Mouse (Mus musculus): ENCODE results near the gene Klf12.

The Klf12 gene

DNA sequence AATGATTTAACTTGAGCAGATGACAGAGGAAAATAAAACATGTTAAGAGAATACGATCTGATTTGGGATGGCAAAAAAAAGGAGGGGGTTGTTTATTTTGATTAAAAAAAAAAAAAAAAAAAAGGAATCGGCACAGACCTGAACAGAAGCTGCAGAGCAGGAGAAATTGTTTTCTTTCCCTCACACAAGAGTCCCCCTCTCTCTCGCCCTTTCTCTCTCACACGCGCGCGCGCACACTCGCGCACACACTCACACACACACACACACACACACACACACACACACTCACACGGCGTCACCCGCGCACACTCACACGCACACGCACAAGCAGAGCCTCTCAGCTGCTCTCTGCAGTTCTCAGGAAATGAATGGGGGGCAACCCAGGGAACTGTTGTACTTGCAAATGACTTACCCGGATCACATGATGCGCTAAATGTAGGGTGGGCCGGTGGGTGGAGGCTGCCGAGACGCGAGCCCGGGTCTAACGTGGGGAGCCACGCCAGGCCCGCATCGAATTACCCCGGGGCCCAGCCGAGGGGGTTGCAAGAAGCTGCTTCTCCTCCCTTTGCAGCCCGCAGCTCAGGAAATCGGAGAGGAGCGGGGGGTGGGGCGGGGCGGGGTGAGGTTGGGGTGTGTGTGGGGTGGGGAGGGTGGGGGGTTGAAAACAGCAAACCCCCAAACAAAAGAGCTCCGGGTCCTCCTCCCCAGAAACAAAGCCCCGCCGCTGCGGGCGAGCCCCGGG, at the start of gene Klf12:
Klf12 (minus strand) TSS at position 561 of the 742 bp plus-strand sequence.
- peak; percentile 80 to 86 for DNase-seq (ENCODE audit: low spot score in 2 of 2)

DNA sequence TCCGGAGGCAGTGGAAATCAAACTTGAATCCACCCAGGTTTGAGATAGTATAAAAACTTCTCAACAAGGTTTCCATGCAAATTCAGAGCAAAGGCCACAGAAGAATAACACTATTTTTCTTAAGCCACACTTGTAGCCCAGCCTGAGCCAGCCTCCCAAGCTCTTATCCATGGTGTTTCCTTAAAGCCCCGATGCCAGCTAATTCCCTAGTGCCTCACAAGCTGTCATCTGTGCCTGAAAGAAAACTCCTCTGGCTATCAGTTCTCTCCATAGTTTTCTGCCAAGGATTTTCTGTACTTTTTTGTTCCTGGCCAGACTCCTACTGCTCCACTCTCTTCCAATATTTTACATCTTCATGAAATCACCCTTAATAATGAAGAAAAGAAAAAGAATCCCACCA, 48.9 kb upstream of the Klf12 start:
- DNase-seq (ENCODE audit: low spot score in 2 of 2), result no peak

DNA sequence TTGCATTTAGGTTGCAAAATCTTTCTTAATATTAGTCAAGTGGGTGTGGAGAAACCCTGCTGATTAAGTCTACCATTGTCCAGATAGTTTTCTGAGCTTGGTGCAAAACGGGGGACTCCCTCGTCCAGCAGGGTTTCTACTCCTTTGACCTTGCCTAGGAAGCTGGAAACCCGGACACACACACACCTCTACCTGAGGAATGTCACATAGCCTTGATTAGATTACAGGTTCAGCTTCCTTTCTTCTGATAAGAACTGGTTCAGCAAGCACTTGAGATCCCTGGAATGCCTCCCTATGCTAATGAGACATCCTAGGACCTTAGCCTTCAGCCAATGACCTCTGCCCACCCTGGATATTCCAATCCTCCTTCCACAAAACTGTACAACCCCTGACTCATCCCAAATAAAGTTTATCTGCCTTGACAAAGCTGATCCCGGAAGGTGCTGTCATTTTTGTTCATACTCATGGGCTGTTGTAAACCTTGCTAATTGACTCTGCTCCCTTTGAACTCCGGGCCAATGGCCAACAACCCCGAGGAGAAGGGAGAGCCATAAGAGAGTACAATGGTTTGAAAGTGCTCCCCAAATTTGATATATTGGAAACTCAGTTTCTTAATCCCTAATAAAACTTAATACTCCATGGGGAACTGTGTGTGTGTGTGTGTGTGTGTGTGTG, 44.3 kb upstream of the Klf12 start:
- no peak for DNase-seq (ENCODE audit: low spot score in 2 of 2)

DNA sequence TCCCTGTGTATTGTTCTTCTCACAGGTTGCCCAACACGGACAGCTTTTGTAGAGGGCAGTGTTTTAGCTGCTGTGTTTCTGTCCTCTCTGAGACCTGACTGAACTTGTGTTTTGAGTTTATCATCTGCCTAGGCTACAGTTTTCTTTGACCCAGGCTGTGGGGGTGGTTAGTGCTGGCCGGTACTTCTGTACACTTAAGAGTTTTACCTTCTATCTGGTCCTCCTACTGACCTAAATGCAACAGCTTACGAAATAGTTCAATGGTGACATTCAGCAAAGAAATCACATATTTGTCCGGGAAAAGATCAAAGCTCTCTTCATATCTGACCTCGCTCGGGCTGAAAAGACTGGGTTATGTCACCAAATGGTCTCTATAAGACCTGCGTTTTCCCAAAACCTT, 39.8 kb upstream of the Klf12 start:
- no peak for DNase-seq (ENCODE audit: low spot score in 2 of 2)

DNA sequence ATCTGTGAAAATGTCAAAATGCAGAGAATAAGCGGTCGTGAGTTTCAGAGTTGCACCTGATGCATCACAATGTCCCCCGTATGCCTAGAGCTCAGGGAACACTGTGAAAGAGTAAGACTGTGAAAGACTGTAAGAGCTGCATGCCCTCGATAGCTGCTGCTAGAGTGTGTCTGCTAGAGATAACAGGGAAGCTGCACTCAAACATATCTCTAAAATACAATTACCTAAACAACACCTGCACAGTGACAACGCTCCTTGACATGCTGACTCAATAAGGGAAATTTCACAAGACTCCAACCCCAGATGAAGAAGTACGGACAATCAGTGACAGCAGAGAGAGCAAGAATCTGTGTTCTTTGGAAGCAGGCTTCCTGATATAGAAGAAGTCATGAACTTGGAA, 37.5 kb upstream of the Klf12 start:
- DNase-seq (ENCODE audit: low spot score in 2 of 2), result no peak

DNA sequence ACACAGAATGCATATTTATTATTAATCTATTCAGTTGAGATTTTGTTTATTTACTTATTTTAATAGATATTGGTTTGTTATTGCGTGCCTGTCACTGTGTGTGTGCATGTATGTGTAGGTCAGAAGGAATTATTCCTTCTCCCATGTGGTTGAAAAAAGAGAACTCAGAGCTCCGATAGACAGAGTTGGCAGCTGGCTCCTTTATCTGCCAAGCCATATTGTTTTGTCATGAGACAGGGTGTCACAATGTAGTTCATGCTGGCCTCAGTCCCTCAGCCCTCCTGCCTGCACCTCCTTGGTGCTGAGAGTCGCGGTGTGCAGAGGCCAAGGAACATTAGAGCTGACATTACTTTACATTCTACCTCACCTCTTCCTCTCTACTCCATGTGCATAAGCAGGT, 32.3 kb upstream of the Klf12 start:
- DNase-seq (ENCODE audit: low spot score in 2 of 2), result no peak

DNA sequence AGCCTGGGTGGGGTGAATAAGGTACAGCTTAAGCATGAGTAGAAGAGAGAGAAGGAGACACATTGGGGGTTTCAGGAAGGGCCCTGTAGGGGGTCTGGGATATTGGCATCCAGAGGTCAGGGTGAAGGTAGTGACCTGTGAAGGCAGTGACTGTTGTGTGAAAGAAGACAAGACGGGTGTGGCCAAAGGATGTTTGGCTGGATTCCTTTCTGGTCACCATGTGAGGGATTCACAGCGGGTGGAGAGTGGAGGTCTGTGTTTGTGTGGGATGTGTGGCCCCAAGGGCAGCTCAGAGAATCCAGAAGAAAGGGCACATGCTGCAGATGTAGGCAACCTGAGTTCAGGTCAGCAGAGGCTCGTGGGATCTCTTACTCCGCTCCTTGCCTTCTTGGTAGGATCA, 29.6 kb upstream of the Klf12 start:
- DNase-seq (ENCODE audit: low spot score in 2 of 2), result no peak

DNA sequence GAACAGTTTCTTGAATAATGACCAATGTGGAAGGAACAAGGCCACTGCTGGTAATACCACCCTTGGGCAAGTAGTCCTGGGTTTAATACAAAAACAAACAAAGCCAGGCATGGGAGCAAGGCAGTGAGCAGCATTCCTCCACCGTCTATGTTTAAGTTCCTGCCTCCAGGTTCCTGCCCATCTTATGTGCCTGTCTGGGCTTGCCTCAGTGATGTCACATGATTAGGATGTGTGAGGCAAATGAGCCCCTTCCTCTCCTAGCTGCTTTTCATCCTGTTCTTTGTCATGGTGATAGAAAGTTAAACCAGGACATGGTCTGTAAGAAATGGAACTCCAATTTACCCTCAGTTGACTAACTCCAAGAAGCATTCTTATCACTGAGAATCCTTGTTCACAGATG, 16.4 kb upstream of the Klf12 start:
- DNase-seq (ENCODE audit: low spot score in 2 of 2), result no peak

DNA sequence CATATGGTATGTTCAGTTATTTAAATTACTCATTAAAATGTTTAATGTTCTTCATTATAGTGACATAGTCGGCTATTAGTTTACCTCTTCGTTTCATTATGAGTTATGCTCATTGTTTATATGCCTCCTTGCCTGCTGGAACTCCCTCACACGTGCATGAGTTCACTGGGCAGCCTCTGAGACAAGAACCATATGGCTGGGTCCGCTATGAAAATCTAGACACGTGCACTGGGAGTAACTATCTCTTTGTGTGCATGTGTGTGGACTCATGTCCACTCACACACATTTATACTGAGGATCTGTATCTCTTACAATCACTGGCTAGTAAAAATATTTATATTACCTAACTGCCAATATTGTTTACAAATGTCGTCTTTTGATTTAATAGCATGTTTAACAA, 14.4 kb upstream of the Klf12 start:
- no peak for DNase-seq (ENCODE audit: low spot score in 2 of 2)

DNA sequence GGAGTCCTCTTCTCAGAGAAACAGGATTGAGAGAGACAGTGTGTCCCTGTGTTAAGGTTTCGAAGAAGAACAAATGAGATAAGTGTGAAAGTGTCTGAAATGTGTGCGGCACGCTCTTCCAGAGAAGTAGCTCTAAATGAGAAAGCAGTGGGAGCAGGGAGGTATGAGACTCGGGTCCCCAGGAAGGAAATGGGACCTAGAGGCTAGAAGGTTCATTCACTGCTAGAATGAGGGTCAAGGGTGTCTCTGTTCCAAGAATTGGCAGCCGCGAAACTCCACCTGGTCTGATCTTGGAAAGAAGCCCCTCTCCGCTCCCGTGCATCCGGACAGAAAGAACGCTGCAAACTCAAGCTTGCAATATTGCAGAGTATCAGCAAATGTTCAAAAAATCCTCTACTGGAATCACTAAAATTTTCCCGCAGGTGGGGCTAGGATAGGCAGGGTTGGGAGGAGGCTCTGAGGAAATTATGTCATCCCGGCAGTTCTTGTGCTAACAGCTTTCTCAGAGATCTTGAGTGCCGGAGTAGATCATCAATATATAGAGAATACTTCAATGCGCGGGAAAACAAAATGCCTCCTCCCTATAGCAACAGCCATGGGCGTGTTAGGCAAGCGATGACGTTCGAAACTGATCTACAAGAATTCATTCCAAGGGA, 2.2 kb upstream of the Klf12 start:
- DNase-seq (ENCODE audit: low spot score in 2 of 2), result peak; percentile 30 to 53

DNA sequence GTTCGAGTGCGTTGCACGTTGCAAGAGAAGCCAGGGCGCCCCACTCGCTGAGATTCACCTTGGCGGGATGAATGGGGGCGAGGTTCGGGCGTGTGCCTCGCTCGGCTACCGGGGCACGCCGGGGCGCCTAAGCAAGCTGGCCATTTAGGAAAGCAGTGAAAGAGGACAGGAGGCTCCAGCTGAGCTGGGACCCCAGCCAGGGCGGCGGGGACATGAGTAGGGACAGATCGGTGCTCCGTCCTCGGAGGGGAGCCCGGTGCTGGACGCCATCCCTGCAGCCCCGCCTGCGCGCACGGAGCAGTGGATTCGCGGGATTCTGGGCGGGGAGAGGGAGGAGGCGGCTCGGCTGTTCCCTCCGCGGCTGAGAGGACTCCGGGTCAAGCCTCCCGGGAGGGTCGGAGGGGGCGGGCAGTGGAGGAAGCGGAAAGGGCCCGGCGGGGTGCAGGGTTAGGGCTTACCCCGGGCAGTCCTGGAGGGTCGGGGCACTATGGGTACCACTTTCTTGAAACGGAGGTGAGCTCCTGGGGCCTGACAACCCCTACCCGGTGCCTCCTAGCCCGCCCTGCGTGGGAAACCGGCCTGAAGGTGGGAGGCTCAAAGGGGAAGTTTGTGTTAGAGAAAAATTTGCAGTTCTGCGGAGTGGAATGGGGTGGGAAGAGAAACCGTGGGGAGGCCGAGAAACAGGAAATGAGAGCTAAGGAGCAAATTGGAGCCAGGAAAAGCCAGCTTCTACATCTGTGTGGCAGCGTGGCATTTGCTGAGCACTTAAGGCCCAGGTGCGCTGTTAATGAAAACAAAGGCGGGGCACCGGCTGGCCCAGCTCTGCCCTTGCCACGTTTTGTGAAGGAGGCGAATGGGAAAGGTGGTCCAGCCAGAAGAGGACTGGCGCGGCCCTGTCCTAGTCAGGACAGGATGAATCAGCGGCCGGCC, 1.4 kb upstream of the Klf12 start:
- DNase-seq (ENCODE audit: low spot score in 2 of 2), result peak; percentile 58 to 68

DNA sequence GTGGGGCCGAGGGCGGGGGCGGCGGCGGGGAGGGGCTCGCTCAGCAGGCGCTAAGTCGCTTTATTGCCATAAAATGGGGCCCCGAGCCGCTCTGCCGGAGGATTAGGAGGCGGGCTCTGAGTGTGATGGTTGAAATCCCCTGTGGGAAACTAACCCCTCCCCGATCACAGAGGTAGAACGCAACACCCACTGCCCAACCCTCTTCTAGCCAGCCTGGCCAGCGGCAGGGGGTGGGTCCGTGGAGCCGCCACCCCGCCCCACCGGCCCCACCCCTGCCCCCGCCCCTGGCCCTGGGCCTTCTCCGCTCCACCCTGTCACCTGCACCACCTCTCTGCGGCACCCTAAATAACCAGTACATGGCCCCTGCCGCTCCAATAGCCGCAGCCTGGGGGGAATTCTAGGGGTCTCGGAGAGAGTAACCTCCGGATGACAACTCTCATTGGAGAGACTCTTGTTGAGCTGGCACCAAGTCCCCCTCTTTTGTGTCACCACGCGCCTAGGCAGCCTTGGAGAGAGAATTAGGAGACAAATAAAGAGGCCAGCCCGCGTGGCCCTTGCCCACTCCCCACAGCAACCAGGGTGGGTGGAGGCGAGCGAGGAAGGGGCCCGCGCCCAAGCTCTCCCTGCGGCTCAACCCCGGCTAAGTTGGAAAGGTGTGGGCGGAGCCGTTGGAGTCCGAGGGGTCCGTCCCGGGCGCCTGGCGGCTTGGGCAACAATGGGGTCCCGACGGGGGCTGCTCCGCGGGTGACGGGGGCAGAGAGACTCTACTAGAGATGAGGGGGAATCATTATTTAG, 579 bp upstream of the Klf12 start:
- peak; percentile 64 to 65 for DNase-seq (ENCODE audit: low spot score in 2 of 2)

DNA sequence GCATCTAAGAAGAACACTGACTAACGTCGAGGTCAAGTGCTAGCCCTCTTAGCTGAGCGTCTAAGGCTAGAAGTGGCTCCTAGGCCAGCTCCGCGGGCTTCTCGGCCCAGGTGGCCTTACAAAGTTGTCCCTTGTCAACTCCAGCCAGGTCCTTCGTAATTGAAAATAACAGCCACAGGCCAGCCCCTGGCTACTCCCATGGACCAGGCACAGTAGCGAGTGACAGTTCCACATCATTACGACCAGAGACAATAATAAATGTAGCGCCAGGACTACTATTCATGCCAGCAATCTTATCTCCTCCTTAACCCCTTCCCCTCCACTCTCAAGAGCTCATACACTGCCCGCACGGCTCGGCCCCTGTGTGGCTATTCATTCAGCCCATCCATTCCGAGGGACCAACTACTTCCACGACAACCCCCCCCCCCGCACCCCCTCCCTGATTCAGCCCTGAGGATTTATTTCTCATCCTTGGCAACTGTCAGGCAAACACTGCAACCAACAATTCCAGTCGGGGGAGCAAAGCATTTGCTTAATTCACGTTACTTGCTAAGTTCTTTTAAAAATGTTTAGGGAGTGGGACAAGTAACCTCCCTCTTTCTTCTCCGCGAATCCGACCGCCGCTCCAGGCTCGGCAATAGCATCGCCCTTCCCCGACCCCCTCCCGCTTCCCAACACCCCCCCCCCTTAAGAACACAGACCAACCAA, 914 bp downstream of the Klf12 start:
- DNase-seq (ENCODE audit: low spot score in 2 of 2), result peak; percentile 31 to 35

DNA sequence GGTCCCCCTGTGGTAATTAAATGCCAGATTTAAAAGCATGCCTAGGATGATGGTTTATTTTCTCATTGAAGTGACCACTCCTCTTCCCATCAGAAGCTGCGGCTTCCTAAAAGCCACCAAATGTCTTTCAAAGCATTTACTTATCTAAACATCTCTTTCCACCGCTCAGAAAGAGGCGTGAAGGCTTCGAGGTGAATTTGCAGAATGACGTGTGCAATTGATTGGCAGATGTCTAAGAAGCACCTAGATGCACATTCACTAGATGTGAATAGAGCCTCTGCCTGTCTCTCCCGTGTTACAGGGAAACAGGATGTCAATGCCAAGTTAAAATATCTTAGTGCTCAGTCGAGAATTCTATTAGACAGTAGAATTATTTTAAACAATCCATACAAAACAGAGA, 1.8 kb downstream of the Klf12 start:
- no peak for DNase-seq (ENCODE audit: low spot score in 2 of 2)

DNA sequence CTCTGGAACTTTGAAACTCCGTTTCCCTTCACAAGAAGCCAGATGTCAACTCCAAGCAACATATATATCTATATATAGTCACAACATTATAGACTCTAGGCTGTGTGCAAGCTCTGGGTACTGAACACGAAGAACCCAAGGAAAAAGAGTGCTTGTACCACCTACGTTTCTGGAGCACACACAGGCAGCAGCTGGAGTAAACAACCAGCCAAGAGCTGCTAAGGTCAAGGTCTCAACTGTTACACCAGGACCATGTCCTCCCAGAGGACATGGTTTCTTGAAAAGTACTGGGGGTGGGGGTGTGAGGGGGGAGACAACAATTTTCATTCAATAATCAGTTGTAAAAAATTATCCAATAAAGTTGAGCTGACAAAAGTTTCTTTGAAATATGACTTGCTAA, 2.7 kb downstream of the Klf12 start:
- DNase-seq (ENCODE audit: low spot score in 2 of 2), result no peak

DNA sequence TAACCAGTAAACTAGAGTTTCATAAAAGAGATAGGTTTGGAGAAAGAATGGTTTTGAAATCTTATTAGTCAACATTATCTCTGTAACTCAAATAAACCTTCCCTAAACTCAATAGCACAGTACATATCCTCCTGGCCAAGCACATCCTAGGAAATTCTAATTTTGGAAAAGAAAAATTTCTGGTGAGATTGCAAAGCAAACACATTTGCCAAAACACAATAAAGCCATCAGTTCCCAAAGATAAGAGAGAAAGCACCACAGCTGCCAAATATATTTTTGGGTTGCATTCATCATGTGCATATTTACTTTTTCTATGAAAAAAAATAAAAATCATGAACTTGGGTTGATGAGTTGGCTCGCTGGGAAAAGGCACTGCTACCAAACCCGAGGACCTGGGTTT, 10.3 kb downstream of the Klf12 start:
- no peak for DNase-seq (ENCODE audit: low spot score in 2 of 2)

DNA sequence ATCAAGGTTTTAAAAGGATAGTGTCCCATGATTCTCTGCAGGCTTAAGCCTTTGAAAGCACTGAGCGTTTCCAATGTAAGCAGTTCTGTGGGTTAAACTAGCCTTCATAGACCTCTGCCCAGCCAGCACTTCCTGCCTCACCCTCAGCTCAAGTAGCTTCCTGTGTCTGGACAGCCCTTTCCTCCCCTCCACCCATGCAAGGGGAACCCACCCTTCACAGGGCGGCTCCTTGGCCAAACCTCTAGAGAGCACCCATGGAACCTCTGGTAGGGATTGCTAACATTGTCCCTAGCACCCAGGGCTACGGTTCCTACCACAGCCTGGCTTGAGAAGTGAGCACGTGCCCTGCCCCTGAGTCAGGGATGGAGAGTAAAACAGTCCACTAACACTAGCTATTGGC, 23.9 kb downstream of the Klf12 start:
- DNase-seq (ENCODE audit: low spot score in 2 of 2), result no peak

DNA sequence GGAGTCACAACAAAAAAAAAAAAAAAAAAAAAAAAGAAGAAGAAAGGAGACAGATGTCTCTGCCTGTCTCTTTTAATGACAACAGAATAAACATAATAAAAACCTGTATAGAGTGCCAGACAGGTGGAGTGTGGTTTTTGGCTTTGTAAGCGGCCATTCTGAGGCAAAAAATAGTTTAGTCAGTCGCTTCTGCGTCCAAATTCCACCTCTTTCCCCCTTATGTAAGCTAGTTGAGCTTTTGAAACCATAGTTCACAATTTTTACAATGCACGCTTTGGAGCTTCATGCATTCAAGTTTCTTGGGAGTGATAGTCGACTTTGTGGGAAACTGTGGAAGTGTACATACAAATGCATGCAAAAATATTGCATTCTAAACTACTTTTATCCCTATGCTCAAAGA, 41.4 kb downstream of the Klf12 start:
- DNase-seq (ENCODE audit: low spot score in 2 of 2), result no peak

DNA sequence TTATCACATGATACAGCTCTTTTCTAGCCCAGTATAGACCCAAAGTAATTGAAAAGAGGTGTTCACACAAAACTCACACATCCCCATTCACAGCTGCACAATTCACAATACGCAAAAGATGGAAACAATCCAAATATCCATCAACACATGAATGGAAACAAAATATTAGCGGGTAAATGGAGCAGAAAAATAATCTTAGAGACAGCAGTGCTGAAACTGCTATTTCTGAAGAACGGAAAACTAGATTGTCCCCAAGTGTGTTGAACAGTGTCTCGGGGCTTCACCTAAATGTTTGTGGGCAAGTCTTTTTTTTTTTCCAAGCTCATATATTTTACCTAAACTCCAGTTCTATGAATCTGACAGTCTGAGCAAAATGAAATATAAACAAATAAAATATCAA, 44.6 kb downstream of the Klf12 start:
- DNase-seq (ENCODE audit: low spot score in 2 of 2), result no peak

DNA sequence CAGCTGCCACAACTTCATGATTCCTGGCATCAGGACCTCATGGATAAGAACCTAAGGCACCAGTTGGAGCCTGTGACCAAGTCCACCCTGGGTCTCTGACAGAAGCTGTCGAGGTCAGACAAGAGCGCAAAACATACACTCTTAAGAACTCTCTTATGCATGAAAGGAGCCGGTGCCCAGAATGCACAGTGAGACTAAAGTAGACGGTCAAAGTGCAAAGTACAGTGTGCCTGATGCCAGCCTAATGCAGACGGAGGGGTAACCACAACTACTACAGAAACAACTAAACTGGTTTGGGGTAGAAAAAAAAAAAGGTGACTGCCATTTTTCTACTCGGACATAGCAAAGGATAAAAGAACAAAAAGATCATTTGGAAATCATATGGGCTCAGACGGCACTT, 47.7 kb downstream of the Klf12 start:
- no peak for DNase-seq (ENCODE audit: low spot score in 2 of 2)

DNA sequence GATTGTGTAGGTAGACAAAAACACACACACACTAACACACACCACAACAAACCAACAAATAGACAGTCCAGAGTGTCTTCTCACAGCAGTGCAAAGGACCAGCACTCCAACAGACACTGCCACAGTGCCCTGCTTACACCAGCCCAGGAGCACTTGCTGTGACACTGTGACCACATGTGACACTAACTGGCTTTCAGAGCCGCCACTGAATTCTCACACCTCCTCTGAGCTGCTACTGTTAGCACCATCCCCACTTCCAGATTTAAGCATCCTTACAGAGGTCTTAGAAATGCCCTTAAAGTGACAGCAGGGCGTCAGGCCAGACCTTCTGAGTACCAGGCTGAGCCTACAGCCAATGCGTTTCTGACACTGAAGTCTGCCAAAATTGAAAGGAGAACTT, 48.7 kb downstream of the Klf12 start:
- no peak for DNase-seq (ENCODE audit: low spot score in 2 of 2)

Data from right cerebral cortex, adult 2 months (tissue).